Mouse (Mus musculus): Measurements from ENCODE around the gene Mcidas.

Gene Mcidas

GRCm38 (mm10) chr13:112993531-112994152 lies at the start of gene Mcidas:
TSS of gene Mcidas (plus strand) at chr13:112993845.
- DNase-seq (ENCODE audit: low read depth, low spot score): peak; percentile 49

- no peak for DNase-seq (ENCODE audit: low read depth, low spot score)
Measured at GRCm38 (mm10) chr13:112945312-112945711, 48.3 kb upstream of the Mcidas start.

DNA sequence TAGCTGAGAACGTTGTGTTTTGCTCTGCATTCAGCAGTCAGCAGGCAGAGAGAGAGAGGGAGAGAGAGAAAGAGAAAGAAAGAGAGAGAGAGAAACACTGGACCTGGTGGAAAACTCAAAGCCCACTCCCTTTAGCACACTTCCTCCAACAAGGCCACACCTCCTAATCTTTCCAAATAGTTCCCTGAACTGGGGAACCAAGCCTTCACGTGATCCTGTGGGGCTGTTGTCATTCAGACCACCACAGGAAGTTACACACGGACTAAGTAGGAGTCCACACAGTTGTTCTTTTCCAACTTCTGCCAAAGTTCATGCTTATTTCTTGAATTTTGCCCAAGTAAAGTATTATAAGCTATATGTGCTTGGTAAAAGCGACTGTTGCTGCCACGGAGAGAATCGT lies 47.7 kb upstream of the Mcidas start:
- DNase-seq (ENCODE audit: low read depth, low spot score): no peak

DNA sequence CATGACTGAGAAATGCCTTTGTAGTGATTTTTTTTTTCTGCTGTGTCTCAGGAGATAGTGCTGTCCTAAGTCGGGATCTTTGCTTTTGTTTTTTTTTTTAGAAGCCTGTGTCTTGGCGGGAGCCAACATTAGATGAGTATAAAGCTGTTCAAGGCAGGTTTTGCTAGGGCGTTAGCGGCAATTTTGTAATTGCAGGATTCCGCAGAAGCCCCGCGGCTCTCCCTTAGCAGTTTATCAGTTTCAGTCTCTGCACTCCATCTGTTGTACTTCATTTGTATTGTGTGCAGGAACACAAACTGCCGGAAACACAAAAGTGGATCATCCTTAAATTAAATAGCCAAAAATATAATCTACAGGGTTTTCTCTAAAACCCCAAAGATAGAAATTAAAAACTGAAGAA lies 39.6 kb upstream of the Mcidas start:
- DNase-seq (ENCODE audit: low read depth, low spot score): no peak

DNA sequence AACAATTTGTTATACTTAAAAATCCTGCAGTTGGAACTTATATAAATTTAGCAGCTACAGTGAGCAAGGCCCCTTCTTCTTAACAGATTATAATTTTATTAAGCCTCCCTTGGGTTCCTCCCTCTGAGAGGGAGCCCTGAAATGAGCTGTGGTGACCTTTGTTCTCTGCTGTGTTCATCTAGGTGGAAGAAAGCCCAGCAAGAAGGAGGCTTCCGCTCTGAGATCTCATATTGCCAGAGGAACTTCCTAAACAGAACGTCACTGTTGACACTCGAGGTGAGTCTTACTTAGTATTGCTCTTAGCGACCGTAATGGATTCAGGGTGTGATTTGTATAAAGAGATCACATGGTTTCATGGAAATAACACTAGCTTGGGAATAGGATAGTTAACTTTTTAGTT lies 30.6 kb upstream of the Mcidas start:
- DNase-seq (ENCODE audit: low read depth, low spot score): no peak

- DNase-seq (ENCODE audit: low read depth, low spot score): no peak
Measured at GRCm38 (mm10) chr13:112964421-112964820, 29.2 kb upstream of the Mcidas start.

DNA sequence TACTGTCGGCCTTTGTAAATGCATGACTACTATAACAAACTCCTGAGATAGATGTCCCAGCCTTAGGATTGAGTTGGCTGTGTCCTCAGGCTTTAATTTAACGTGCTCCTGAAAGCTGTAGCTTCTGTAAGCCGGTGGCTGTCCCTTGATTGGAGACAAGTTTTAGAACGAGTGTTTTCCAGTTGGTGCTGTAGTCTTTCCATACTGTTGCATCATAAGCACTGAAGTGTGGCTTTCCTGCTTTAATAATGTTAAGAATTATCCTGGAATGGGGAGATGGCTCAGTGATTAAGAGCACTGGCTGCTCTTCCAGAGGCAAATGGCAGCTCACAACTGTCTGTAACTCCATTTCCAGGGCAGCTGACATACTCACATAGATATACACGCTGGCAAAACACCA lies 26.4 kb upstream of the Mcidas start:
- no peak for DNase-seq (ENCODE audit: low read depth, low spot score)

DNA sequence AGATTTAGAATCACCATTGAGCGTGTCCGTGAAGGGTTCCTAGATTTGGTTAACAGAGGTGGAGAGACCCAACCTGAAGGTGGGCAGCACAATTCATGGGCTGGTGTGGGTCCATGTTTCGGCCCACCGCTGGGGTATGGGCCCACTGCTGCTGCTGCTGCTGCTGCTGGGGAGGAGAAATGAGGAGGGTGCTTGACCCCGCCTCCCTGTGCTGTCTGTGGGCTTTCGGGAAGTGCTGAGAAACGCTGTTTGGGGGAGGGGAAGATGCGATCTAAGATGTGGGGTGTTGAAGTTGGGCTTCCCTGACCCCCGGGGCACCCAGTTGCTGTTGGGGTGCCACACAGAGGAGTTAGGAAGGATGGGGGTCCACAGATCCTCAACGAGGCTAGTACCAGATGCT lies 16.9 kb upstream of the Mcidas start:
- DNase-seq (ENCODE audit: low read depth, low spot score): no peak

GRCm38 (mm10) chr13:112985605-112986450 lies 7.8 kb upstream of the Mcidas start:
- no peak for DNase-seq (ENCODE audit: low read depth, low spot score)

GRCm38 (mm10) chr13:112986451-112986950 lies 7.1 kb upstream of the Mcidas start:
- DNase-seq (ENCODE audit: low read depth, low spot score): no peak

- DNase-seq (ENCODE audit: low read depth, low spot score): peak; percentile 97
Measured at GRCm38 (mm10) chr13:112987532-112987943, 6.1 kb upstream of the Mcidas start, which contains the start of gene Ccno. TSS of gene Ccno (plus strand) at chr13:112987802.

DNA sequence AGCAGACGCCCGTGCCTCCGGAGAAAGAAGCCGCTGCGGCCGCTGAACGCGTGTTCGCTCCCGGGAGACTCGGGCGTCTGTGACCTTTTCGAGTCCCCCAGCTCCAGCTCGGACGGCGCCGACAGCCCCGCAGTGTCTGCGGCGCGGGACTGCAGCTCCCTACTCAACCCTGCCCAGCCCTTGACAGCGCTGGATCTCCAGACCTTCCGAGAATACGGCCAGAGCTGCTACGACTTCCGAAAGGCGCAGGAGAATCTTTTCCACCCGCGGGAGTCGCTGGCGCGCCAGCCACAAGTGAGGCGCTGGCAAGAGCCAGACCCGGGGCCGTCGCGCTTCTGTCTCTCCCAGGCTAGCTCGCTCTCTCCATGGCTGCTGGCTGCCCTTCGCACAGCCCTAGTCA lies 5.7 kb upstream of the Mcidas start:
- DNase-seq (ENCODE audit: low read depth, low spot score): no peak

- DNase-seq (ENCODE audit: low read depth, low spot score): peak; percentile 24
Measured at GRCm38 (mm10) chr13:112988866-112989265, 4.8 kb upstream of the Mcidas start.

DNA sequence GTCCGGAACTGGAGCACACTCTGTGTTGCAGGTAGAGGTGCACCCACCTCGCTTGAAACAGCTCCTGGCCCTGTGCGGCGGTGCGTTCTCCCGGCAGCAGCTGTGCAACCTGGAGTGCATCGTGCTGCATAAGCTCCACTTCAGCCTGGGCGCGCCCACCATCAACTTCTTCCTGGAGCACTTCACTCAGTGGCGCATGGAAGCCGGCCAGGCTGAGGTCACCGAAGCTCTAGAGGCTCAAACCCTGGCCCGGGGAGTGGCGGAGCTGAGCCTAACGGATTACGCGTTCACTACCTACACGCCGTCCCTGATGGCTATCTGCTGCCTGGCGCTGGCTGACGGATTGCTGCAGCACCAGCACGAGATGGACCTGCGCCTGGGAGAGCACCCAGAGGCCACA lies 4.1 kb upstream of the Mcidas start:
- no peak for DNase-seq (ENCODE audit: low read depth, low spot score)

DNA sequence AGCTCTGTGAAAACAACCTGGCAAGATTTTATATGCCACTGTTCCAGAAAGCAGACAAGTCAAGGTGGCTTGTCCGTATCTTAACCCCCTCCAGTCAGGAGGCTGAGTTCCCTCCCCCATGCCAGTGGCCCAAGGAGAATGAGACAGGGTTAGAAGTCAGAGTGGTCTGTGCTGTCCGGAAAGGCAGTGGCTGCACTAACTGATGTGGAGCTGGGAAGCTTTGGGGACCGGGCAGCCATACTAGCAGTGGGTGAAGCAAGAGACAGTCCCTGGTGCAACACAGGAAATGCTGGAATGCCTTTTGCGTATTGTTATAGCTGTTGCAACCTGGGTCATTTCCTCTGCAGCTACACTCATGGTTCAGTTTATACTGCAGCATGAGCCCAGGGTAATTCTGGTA lies 3.3 kb upstream of the Mcidas start:
- DNase-seq (ENCODE audit: low read depth, low spot score): no peak

GRCm38 (mm10) chr13:112994191-112994590 lies 546 bp downstream of the Mcidas start:
- peak; percentile 77 for DNase-seq (ENCODE audit: low read depth, low spot score)

- DNase-seq (ENCODE audit: low read depth, low spot score): no peak
Measured at GRCm38 (mm10) chr13:112996407-112996806, 2.8 kb downstream of the Mcidas start.

DNA sequence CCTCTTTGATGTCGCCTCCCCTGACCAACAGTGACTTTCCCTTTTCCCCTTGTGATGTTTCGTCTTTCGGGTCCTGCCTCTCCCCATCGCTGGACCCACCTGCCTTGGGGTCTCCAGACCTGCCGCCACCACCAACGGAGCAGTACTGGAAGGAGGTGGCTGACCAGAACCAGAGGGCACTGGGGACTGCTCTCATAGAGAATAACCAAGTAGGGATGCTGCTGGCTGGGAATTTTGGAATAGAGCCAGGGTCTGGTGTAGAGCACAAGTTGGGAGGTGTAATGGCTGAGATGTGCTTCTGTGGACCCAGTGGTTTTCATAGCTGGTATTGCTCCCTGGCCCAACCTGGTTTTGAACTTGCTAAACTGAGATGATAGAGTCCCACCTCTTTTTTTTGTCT lies 3.7 kb downstream of the Mcidas start:
- no peak for DNase-seq (ENCODE audit: low read depth, low spot score)

DNA sequence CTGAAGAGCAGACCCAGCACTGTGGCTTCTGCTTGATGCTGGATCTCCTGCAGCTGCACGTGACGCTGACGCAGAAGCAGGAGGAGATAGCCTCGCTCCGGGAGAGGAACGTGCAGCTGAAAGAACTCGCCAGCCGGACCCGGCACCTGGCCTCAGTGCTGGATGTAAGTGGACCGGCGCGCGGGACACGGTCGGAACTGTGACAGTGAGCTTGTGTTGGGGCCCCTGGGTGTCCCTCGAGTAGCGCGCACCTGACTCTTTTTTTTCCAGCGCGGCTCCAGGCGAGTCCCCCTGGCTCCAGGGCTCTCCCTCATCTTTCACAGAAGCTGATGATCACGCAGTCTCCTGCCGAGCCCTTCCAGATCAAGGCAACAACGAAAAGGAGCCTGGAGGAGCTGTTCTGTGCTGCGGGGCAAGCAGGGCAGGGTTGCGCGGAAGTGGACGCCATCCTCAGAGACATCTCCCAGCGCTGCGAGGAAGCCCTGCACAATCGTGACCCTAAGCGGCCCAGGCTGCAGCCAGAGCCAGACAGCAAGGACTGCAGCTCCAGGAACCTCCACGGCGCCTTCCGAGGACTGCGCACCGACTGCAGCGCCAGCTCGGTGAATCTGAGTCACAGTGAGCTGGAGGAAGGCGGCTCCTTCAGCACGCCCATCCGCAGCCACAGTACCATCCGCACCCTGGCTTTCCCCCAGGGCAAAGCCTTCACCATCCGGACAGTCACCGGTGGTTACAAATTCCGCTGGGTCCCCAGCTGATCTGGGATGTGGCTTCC lies 5.0 kb downstream of the Mcidas start:
- peak; percentile 37 for DNase-seq (ENCODE audit: low read depth, low spot score)

DNA sequence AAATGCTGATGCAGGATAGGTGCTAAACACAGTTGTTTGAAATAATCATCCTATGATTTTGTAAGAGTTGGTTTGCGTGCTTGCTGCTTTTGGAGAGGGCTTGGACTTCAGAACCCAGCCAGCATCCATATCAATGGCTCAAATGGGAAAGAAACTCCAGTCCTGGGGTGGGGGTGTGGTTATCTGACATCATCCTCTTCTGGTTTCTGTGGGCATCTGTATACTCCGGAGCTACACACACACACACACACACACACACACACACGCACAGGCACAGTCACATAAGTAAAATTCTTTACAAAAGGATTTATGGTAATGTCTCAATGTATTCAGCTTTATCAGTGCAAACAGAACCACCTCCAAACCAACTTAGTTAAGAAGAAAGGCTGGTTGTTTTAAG lies 6.4 kb downstream of the Mcidas start:
- DNase-seq (ENCODE audit: low read depth, low spot score): no peak

GRCm38 (mm10) chr13:113000576-113001318 lies 7.1 kb downstream of the Mcidas start:
- no peak for DNase-seq (ENCODE audit: low read depth, low spot score)
